Mouse (Mus musculus): Measurements from ENCODE around the gene Gcsam. TPM values are rescaled to one million over a fixed set of nuclear protein-coding genes. Genes with fewer than 3 reads are reported as not detected.

The Gcsam gene
- polyA plus RNA-seq, 1 experiment from 2014 or later, result not detected

Other genes starting within 250 kb of the Gcsam start
- gene Cd200, start 201.3 kb upstream of the Gcsam start, polyA plus RNA-seq (2014; fragmentation: Nextera tagmentation; extraction: Ambion mirVana), result 299 and 365 TPM in 2 replicates
- not detected in 2 replicates for gene Gm609, start 117.4 kb upstream of the Gcsam start, polyA plus RNA-seq (2014; fragmentation: Nextera tagmentation; extraction: Ambion mirVana)
- not detected in 2 replicates for gene Gm17783, start 78.3 kb upstream of the Gcsam start, polyA plus RNA-seq (2014; fragmentation: Nextera tagmentation; extraction: Ambion mirVana)
- gene Slc9c1, start 75.1 kb upstream of the Gcsam start, polyA plus RNA-seq (2014; fragmentation: Nextera tagmentation; extraction: Ambion mirVana), result not detected in 2 replicates
- 0.09 TPM in 1 of 2 replicates, not detected in the other for gene BC016579, start 43.7 kb downstream of the Gcsam start, polyA plus RNA-seq (2014; fragmentation: Nextera tagmentation; extraction: Ambion mirVana)
- gene Tmprss7, start 83.3 kb downstream of the Gcsam start, polyA plus RNA-seq (2014; fragmentation: Nextera tagmentation; extraction: Ambion mirVana), result 0.29 and 0.32 TPM in 2 replicates
- gene Tagln3, start 114.2 kb downstream of the Gcsam start, polyA plus RNA-seq (2014; fragmentation: Nextera tagmentation; extraction: Ambion mirVana), result 444 and 478 TPM in 2 replicates
- gene Abhd10, start 132.6 kb downstream of the Gcsam start, polyA plus RNA-seq (2014; fragmentation: Nextera tagmentation; extraction: Ambion mirVana), result 43.8 and 44.6 TPM in 2 replicates